Mouse (Mus musculus) liver, adult 2 months (tissue): ENCODE measurements around the gene Cstb. TPM values are rescaled to one million over a fixed set of nuclear protein-coding genes. Genes with fewer than 3 reads are reported as not detected.
A peak's percentile ranks its signal among the peaks of the same experiment; 100 is the strongest.

Source experiments
- DNase-seq: peaks from one replicate; pipeline ENCODE4 v3.0.0-alpha.2; 2011; ENCODE audit warnings: low read depth, low spot score; ENCODE audit errors: extremely low read depth
- H3K27ac ChIP-seq: fragments of 200-500 bp; replicated peaks from 2 replicates; pipeline ENCODE4 v1.5.1; 2012; ENCODE audit warnings: low read depth, mild to moderate bottlenecking, control low read depth, inconsistent platforms, low read length; ENCODE audit not compliant: insufficient read depth
- H3K27me3 ChIP-seq: fragments of 200-500 bp; 2 replicates; pipeline ENCODE4 v1.6.1; 2012; ENCODE audit warnings: mild to moderate bottlenecking, moderate library complexity, low read length, inconsistent platforms; ENCODE audit not compliant: control insufficient read depth, insufficient read depth
- H3K36me3 ChIP-seq: fragments of 200-500 bp; 2 replicates; pipeline ENCODE4 v1.6.1; 2012; ENCODE audit warnings: low read length, inconsistent platforms; ENCODE audit not compliant: control insufficient read depth, insufficient read depth
- H3K4me1 ChIP-seq: fragments of 200-500 bp; 2 replicates; pipeline ENCODE4 v1.6.1; 2011; ENCODE audit warnings: low read length; ENCODE audit not compliant: control insufficient read depth, insufficient read depth
- H3K4me3 ChIP-seq: fragments of 200-500 bp; 2 replicates; pipeline ENCODE4 v1.5.1; 2011; ENCODE audit warnings: low read depth, mild to moderate bottlenecking, control low read depth, low read length, moderate library complexity; ENCODE audit not compliant: insufficient read depth
- H3K79me2 ChIP-seq: fragments of 200-500 bp; 2 replicates; pipeline ENCODE4 v1.6.1; 2012; ENCODE audit warnings: inconsistent platforms, mild to moderate bottlenecking, low read length, moderate library complexity; ENCODE audit not compliant: control insufficient read depth, insufficient read depth
- H3K9ac ChIP-seq: fragments of 200-500 bp; 2 replicates; pipeline ENCODE4 v1.6.1; 2012; ENCODE audit warnings: low read depth, mild to moderate bottlenecking, control low read depth, inconsistent platforms, low read length
- CTCF ChIP-seq: fragments of 200-500 bp; IDR thresholded peaks from 2 replicates; pipeline ENCODE4 v1.5.1; 2011; ENCODE audit warnings: low read depth, low read length, control low read depth
- POLR2A ChIP-seq: fragments of 200-500 bp; IDR thresholded peaks from 2 replicates; pipeline ENCODE4 v1.6.1; 2011; ENCODE audit warnings: low read length, control low read depth; ENCODE audit not compliant: insufficient read depth; ENCODE audit errors: extremely low read depth
- WGBS: fragments of 180-500 bp; shearing (Covaris S2); methylation state at CpG from one replicate; pipeline ENCODE4 v1.1.7; 2018; 5-methylcytosine and 5-hydroxymethylcytosine counted together
- polyA plus RNA-seq: library from polyadenylated mRNA; depleted of rRNA; stranded (reverse); fragments of >200 nt; gene quantifications from 2 replicates; pipeline ENCODE4 v1.2.3, GENCODE M21; 2012
- total RNA-seq: library from RNA; depleted of rRNA; stranded (reverse); fragments of >200 nt; gene quantifications from 2 replicates; pipeline ENCODE4 v1.2.3, GENCODE M21; 2014

The Cstb gene
- total and polyA plus RNA-seq, 2 experiments = 47.5 to 60.8 TPM

GRCm38 (mm10) chr10:78438094-78438493, 12.6 kb downstream of the Cstb start:
- H3K4me1 ChIP-seq = no peaks in the 10 kb centered on the region
- H3K27ac ChIP-seq = no peak overlapping the region
- no peak overlapping the region for H3K4me3 ChIP-seq
- no peaks in the 10 kb centered on the region for H3K27me3 ChIP-seq
- peaks cover 6% of the 10 kb centered on the region; the same call in 1 of the 2 replicates for H3K36me3 ChIP-seq
- peak; percentile 94 for TF ChIP-seq CTCF
- no peak for TF ChIP-seq POLR2A
- no peak for DNase-seq
- WGBS = 17% methylated on average over 5 of the region's 5 CpGs
- no peaks in the 10 kb centered on the region for H3K79me2 ChIP-seq
- H3K9ac ChIP-seq = no peak overlapping the region

- H3K79me2 ChIP-seq = no peaks in the 10 kb centered on the region
- no peaks in the 10 kb centered on the region for H3K4me1 ChIP-seq
- TF ChIP-seq POLR2A (no peak), CTCF (peak; percentile 66)
- H3K9ac ChIP-seq = no peak overlapping the region
- H3K4me3 ChIP-seq = no peak overlapping the region
- no peaks in the 10 kb centered on the region for H3K27me3 ChIP-seq
- H3K36me3 ChIP-seq = peaks cover 6% of the 10 kb centered on the region; the same call in 1 of the 2 replicates
- no peak for DNase-seq
- 67% methylated on average over 5 of the region's 5 CpGs for WGBS
- H3K27ac ChIP-seq = no peak overlapping the region
Measured at GRCm38 (mm10) chr10:78439550-78439949, 14.1 kb downstream of the Cstb start.

- no peak for TF ChIP-seq CTCF
- TF ChIP-seq POLR2A = no peak
Measured at GRCm38 (mm10) chr10:78439990-78440389, 14.5 kb downstream of the Cstb start.

GRCm38 (mm10) chr10:78440812-78441211, 15.3 kb downstream of the Cstb start:
- Histone ChIP-seq H3K4me3 (no peak overlapping the region), H3K27me3 (no peaks in the 10 kb centered on the region), H3K27ac (no peak overlapping the region), H3K79me2 (no peaks in the 10 kb centered on the region), H3K9ac (no peak overlapping the region), H3K4me1 (no peaks in the 10 kb centered on the region), H3K36me3 (peaks cover 6% of the 10 kb centered on the region; the same call in 1 of the 2 replicates)
- TF ChIP-seq CTCF (peak; percentile 82), POLR2A (no peak)
- no peak for DNase-seq
- WGBS = 77% methylated on average over 9 of the region's 9 CpGs

More at GRCm38 (mm10) chr10:78439990-78440389, 14.5 kb downstream of the Cstb start:
- H3K79me2 ChIP-seq = no peaks in the 10 kb centered on the region
- no peak for DNase-seq
- WGBS = 88% methylated on average over 7 of the region's 7 CpGs
- no peak overlapping the region for H3K27ac ChIP-seq
- no peaks in the 10 kb centered on the region for H3K27me3 ChIP-seq
- H3K9ac ChIP-seq = no peak overlapping the region
- no peak overlapping the region for H3K4me3 ChIP-seq
- H3K4me1 ChIP-seq = no peaks in the 10 kb centered on the region
- peaks cover 6% of the 10 kb centered on the region; the same call in 1 of the 2 replicates for H3K36me3 ChIP-seq

GRCm38 (mm10) chr10:78441606-78442005, 16.1 kb downstream of the Cstb start:
- no peak for DNase-seq
- Histone ChIP-seq H3K27me3 (no peaks in the 10 kb centered on the region), H3K27ac (no peak overlapping the region), H3K79me2 (no peaks in the 10 kb centered on the region), H3K4me1 (no peaks in the 10 kb centered on the region), H3K9ac (no peak overlapping the region), H3K36me3 (peaks cover 9% of the 10 kb centered on the region; the same call in 1 of the 2 replicates), H3K4me3 (no peak overlapping the region)
- WGBS = 90% methylated on average over 5 of the region's 5 CpGs
- TF ChIP-seq POLR2A (no peak), CTCF (no peak)

GRCm38 (mm10) chr10:78442292-78442691, 16.8 kb downstream of the Cstb start:
- no peak overlapping the region for H3K9ac ChIP-seq
- TF ChIP-seq POLR2A (no peak), CTCF (no peak)
- no peak overlapping the region for H3K27ac ChIP-seq
- H3K79me2 ChIP-seq = no peaks in the 10 kb centered on the region
- no peak overlapping the region for H3K4me3 ChIP-seq
- H3K4me1 ChIP-seq = no peaks in the 10 kb centered on the region
- no peaks in the 10 kb centered on the region for H3K27me3 ChIP-seq
- peaks cover 9% of the 10 kb centered on the region; the same call in 1 of the 2 replicates for H3K36me3 ChIP-seq
- DNase-seq = no peak
- WGBS = 88% methylated on average over 3 of the region's 3 CpGs
